Comparison of ENCODE assay signal across 8 mouse cellular contexts in the genomic region with DNA sequence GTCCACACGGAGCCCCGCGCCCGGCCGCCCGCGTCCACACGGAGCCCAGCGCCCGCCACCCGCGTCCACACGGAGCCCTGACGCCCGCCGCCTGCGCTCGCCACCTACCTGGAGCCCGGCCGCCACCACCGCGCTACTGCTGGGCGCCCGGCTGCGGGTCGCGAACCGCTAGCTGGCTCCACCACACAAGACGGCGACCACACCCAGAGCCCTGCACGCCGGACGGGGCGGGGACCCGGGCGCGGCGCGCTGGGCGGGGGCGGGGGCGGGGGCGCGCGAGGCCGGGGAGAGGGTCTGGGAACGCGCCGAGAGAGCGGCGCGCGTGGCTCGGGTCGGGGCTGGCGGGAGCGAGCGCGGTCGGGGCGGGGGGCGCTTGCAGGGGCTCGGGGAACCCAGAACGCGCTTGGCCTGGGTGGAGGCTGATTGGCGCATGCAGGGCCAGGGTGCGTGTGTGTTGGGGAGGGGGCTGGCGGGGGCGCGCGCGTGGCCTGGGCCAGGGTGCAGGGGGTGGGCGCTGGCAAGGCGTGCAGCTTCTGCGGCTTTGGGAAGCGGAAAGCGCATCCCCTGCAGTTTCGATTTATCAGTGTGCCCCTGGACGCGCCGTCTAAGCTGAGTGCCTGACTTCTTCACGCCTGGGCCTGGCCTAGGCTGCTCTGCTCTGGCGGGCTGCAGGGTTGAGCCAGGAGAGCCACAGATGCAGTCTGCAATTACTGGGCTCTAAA. TPM values are rescaled to one million over a fixed set of nuclear protein-coding genes. Genes with fewer than 3 reads are reported as not detected.
DNase-seq lines count a peak whose midpoint lies in the region; ATAC-seq and TF ChIP-seq lines count a peak whose summit lies in the region.

A gene (minus strand): TSS at position 255 of the 722 bp plus-strand sequence.

- peak within 1 kb of the TSS; percentile 67 for H3K4me3 ChIP-seq in ES-Bruce4 (ENCODE audit: low read depth, low read length)
- peak within 1 kb of the TSS; percentile 56 for H3K4me3 ChIP-seq in forebrain, embryonic 15.5 days
- H3K4me3 ChIP-seq in hindbrain, embryonic 10.5 days: peak within 1 kb of the TSS; percentile 74

- under 1% methylated on average over 75 of the region's 83 CpGs for WGBS in forebrain, embryonic 15.5 days
- WGBS in hindbrain, embryonic 10.5 days: 2% methylated on average over 82 of the region's 83 CpGs

- TF ChIP-seq EP300 in ES-Bruce4 (IDR thresholded peaks at IDR 0.05; ENCODE audit: insufficient read depth, low read depth, low read length): no peak

- TF ChIP-seq POLR2A in ES-Bruce4 (IDR thresholded peaks at IDR 0.05; ENCODE audit: insufficient read depth, low read length): no peak

- H3K27me3 ChIP-seq in ES-Bruce4 (ENCODE audit: control insufficient read depth, insufficient read depth, low read length, poor library complexity, severe bottlenecking): no peaks in the 10 kb centered on the region; the same call in 1 of the 2 replicates
- H3K27me3 ChIP-seq in forebrain, embryonic 15.5 days: no peaks in the 10 kb centered on the region
- H3K27me3 ChIP-seq in hindbrain, embryonic 10.5 days (ENCODE audit: insufficient read depth, poor library complexity, severe bottlenecking): no peaks in the 10 kb centered on the region; the same call in 1 of the 2 replicates

- peak; percentile 89 for ATAC-seq in forebrain, embryonic 15.5 days (replicated peaks)

- peak within 1 kb of the TSS; percentile 55 for H3K9ac ChIP-seq in ES-Bruce4 (ENCODE audit: low read depth, poor library complexity, severe bottlenecking)
- H3K9ac ChIP-seq in forebrain, embryonic 15.5 days (replicated peaks): peak within 1 kb of the TSS; percentile 64

- TF ChIP-seq CTCF in ES-Bruce4 (IDR thresholded peaks at IDR 0.05; ENCODE audit: low read depth, low read length): no peak

- H3K36me3 ChIP-seq in ES-Bruce4 (ENCODE audit: control insufficient read depth, insufficient read depth, low read length, poor library complexity, severe bottlenecking): no peaks in the 10 kb centered on the region
- no peaks in the 10 kb centered on the region for H3K36me3 ChIP-seq in forebrain, embryonic 15.5 days
- H3K36me3 ChIP-seq in hindbrain, embryonic 10.5 days: no peaks in the 10 kb centered on the region

- no peaks in the 10 kb centered on the region for H3K9me3 ChIP-seq in ES-Bruce4 (replicated peaks; ENCODE audit: control insufficient read depth, insufficient read depth, low read length, poor library complexity, severe bottlenecking)
- no peaks in the 10 kb centered on the region for H3K9me3 ChIP-seq in forebrain, embryonic 15.5 days
- no peaks in the 10 kb centered on the region for H3K9me3 ChIP-seq in hindbrain, embryonic 10.5 days

- H3K4me2 ChIP-seq in forebrain, embryonic 15.5 days (replicated peaks): peak within 1 kb of the TSS; percentile 54

- peak; percentile 70 for DNase-seq in adrenal gland, postnatal 10 days
- DNase-seq in hindbrain, embryonic 10.5 days (ENCODE audit: low spot score): peak; percentile 83
- peak; percentile 40 to 47 for DNase-seq in layer of hippocampus, postnatal 14 days (ENCODE audit: low spot score in 2 of 2)
- peak; percentile 33 for DNase-seq in lung, postnatal 25 days (ENCODE audit: low spot score)
- DNase-seq in retina, postnatal 1 day: peak; percentile 90
- DNase-seq in urinary bladder, postnatal 4 days (ENCODE audit: low spot score in 2 of 2): peak; percentile 50 to 66

- no peaks in the 10 kb centered on the region for H3K4me1 ChIP-seq in ES-Bruce4 (ENCODE audit: control insufficient read depth, insufficient read depth, low read length)
- 0 out of 2 replicates have a peak, but pooled peaks cover 3% of the 10 kb centered on the region for H3K4me1 ChIP-seq in forebrain, embryonic 15.5 days
- peaks cover 20% of the 10 kb centered on the region for H3K4me1 ChIP-seq in hindbrain, embryonic 10.5 days (replicated peaks)

- H3K27ac ChIP-seq in ES-Bruce4 (ENCODE audit: insufficient read depth, low read length): no peak within 1 kb of the TSS
- H3K27ac ChIP-seq in forebrain, embryonic 15.5 days (replicated peaks): peak within 1 kb of the TSS; percentile 77
- H3K27ac ChIP-seq in hindbrain, embryonic 10.5 days: peak within 1 kb of the TSS; percentile 86

RNA-seq across cellular contexts. Expression of the gene that starts here (rescaled TPM):
- 4.8 and 5.8 TPM in 2 replicates for polyA plus RNA-seq in ES-Bruce4 (2011; ENCODE audit: insufficient read depth, insufficient read length, low read depth, missing spikeins)
- total RNA-seq in adrenal gland, postnatal 10 days (2021): 10 to 100 TPM; 37.2 to 50.5 TPM
- polyA plus RNA-seq in forebrain, embryonic 15.5 days (2015; fragmentation: Nextera tagmentation; extraction: Ambion mirVana): 70.9 and 71.8 TPM in 2 replicates
- 46.1 and 49.3 TPM in 2 replicates for polyA plus RNA-seq in hindbrain, embryonic 10.5 days (2016; fragmentation: Nextera tagmentation; extraction: Ambion mirVana)
- 10 to 100 TPM; 42.7 to 43.7 TPM for total RNA-seq in layer of hippocampus, postnatal 14 days (2021)

Comparison
In these comparisons a context has a peak if more than half of its experiments do, and no peak if none do; other contexts are left out.
1. DNase-seq: peak in every context shown above with its lines; median percentile 90 in retina, postnatal 1 day; 83 in hindbrain, embryonic 10.5 days; 70 in adrenal gland, postnatal 10 days; 58 in urinary bladder, postnatal 4 days; 44 in layer of hippocampus, postnatal 14 days; 33 in lung, postnatal 25 days.